Mouse (Mus musculus) right cerebral cortex, postnatal 10 days (tissue): ENCODE measurements around the gene Gdap1l1.
"Not testable (repeated sequence)": the region's sequence is repeated elsewhere in the genome, so short reads cannot be mapped to it uniquely, and the experiment has no call there.

ENCODE experiments used
- DNase-seq, 2 experiments: peaks; one replicate each; pipeline ENCODE4 v3.0.0; 2021; ENCODE audit warnings: low spot score in 2 of 2

Gene Gdap1l1

DNA sequence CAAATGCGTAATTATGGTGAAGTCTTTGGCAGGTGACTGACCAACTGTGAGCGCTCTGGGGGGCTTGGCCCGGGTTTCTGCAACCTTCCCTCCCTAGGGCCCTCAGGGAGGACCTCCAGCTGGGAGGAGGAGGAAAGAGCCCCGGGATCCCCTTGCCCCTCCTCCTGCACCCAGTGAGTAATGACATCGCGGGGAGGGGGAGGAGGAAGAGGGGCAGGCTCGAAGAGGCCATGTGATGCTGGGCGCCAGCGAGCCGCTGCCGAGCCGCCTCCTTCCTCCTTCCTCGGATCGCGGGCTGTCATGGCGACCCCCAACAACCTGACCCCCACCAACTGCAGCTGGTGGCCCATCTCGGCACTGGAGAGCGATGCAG lies at the start of gene Gdap1l1:
Gdap1l1 (plus strand) TSS at position 231 of the 373 bp plus-strand sequence.
- peak; percentile 89 to 92 for DNase-seq

DNA sequence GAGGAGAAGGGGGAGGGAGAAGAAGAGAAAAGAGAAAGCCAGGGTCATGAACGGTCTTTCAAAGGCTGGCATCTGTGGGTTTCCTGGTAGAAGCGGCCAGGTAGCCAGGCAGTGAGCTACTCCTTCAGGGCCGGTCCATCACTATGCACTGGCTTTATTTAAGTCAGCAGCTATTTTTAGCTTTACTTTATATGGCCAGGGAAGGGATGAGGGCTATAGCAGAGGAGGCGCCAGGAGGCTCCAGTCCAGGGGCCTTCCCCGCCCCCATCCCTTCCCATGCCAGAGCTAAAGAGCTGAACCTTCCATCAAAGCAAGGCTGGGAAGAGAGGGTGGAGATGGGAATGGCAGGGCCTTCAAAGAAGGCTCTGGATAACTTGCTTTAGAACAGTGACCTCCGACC lies 45.8 kb upstream of the Gdap1l1 start:
- no peak for DNase-seq

GRCm38 (mm10) chr2:163393241-163393640 lies 45.0 kb upstream of the Gdap1l1 start:
- no peak for DNase-seq

GRCm38 (mm10) chr2:163393976-163394375 lies 44.3 kb upstream of the Gdap1l1 start:
- DNase-seq, result no peak

DNA sequence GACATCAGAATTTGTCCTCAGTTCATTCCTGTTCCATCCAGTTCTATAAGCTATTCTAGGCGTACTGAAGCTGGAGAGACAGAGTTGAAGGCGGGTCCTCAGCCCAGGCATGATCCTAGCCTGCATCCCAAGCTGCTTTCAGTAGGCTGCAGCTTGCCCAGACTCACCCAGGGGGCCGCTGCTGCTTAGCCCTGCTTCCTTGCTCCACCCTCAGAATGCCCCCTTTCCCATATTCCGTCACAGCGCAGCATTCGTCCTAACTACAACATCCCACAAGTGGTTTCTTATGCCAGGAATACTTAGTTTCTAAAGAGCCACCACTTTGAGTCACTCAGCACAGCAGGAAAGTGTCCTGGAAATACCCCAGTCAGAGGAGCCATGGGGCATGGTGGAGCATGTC lies 43.3 kb upstream of the Gdap1l1 start:
- no peak for DNase-seq

DNA sequence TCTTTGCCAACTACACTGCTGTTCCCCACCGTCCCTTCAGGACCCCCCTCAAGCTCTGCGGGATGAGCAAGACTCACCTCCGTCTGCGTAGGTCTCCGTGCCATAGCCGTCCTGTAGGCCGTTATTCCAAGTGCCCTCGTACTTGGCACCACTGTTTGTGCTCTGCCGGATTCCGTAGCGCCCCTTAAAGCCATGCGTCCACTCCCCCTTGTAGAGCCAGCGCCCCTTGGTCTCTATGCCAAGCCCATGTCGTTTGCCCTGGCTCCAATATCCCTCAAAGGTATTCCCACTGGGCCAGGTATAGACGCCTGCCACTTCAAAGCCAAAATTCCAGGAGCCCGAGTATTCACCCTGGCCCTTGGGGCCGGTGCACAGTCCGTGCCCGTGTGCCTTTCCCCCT lies 41.2 kb upstream of the Gdap1l1 start:
- DNase-seq, result no peak

GRCm38 (mm10) chr2:163397905-163398304 lies 40.4 kb upstream of the Gdap1l1 start, which contains the start of gene Jph2:
Gene Jph2 (minus strand): TSS chr2:163397993.
- no peak for DNase-seq

- no peak for DNase-seq
Measured at GRCm38 (mm10) chr2:163398770-163399169, 39.5 kb upstream of the Gdap1l1 start.

- DNase-seq, result no peak
Measured at GRCm38 (mm10) chr2:163399222-163399621, 39.1 kb upstream of the Gdap1l1 start.

DNA sequence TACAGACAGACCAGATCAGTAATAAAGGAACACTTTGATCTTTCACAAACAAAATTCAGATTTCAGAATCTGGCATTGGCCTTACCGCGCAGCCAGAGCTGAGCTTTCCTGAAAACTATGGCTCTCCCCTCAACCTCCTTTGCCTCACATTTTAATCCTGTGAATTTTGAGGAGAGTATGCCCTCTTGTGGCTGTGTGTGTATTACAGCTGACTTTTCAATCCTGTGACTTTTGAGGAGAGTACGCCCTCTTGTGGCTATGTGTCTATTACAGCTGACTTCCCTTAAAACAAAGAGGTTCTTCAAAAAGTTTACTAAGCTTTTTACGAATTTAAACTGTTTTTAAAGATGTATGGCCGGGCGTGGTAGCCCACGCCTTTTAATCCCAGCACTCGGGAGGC lies 37.1 kb upstream of the Gdap1l1 start:
- DNase-seq, result peak; percentile 75 to 84

- no peak for DNase-seq
Measured at GRCm38 (mm10) chr2:163404037-163404815, 34.0 kb upstream of the Gdap1l1 start.

- no peak for DNase-seq
Measured at GRCm38 (mm10) chr2:163410211-163410610, 28.1 kb upstream of the Gdap1l1 start.

- not testable (repeated sequence) for DNase-seq
Measured at GRCm38 (mm10) chr2:163411344-163411743, 26.9 kb upstream of the Gdap1l1 start.

DNA sequence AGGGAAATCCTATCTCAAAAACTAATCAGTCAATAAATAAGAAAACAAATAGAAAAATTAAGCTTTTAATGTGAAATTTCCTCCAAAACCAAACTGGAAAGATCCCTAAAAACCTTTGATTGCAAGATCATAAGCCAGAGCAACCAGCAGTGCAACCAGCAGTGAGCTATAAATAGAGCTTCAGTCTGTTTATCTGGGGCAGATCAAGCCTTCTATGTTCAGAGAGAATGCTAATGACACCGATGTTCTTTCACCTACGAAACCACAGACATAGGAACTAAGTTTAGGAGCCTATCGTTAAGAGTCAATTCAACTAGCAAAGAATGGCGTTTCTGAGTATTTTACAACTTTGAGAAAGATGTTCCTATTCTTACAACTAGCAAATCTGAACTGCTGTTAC lies 26.4 kb upstream of the Gdap1l1 start:
- DNase-seq, result no peak

DNA sequence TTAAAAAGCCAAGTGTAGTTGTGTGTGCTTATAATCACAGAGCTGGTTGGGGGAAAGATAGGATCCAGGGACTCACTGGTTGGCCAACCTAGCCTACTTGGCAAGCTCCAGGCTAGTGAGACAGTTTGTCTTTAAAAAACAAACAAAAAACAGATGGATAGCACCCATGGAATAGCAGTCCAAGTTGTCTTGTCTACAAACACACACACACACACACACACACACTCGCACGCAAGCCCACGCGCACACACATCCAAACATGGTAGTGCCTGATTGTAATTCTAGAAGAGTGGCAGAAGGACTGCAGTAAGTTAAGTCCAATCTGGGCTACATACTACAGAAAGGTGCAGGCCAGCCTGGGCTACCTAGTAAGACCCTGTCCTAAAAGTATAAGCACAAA lies 25.9 kb upstream of the Gdap1l1 start:
- no peak for DNase-seq

GRCm38 (mm10) chr2:163412846-163413590 lies 25.3 kb upstream of the Gdap1l1 start:
- DNase-seq, result no peak

DNA sequence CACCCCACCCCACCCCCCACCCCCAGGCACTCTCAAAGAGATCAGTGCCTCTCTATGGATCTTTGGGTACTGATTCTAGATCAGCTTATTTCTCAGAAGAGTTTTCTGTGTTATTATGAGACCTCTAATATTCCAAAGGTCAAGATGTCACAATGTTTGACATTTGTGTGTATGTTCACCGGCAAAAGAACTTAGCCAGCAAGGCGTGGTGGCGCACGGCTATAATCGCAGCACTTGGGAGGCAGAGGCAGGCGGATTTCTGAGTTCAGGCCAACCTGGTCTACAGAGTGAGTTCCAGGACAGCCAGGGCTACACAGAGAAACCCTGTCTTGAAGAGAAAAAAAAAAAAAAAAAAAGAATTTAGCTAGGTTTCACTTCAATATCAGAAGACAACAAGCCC lies 21.2 kb upstream of the Gdap1l1 start:
- DNase-seq, result no peak

DNA sequence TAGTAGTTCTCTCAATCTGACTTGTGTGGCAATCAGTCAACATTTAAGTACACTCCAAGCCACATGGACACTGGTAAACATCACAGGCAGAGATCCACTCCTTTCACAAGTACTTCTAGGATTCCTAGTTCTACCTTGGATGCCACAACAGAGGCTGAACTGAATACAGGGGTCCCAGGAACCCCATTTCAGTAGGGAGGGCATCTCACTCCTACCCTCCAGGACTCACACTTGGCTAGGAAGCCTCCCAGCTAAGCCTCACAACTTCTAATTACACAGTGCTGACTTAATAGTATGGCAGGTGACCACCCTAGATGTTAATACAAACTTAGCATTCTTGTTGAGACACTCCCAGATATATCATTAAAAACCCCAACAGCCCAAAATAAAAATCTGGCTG lies 20.4 kb upstream of the Gdap1l1 start:
- DNase-seq, result no peak

DNA sequence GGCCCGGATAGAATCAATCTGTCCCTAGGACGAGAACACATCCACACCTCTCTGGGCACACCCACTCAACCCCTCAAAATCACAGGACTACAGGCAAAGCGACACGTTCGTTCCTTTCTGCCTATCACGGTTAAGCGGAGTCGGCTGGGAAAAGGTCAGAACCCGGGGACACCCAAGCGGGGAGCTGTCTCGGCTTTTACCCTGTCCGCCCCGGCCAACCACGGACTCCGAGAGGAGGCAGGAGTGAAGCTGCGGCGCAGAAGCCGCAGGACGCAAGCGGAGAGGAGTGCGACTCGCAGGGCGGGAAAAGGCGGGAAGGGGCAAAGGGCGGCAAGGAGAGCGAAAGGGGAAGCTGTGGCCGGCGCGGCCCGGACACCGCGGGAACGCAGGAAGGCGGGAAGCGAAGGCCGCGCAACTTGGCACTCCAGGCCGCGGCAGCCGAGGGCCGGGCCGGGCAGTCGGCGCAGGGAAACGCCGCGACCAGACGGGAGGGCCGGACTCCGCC lies 19.4 kb upstream of the Gdap1l1 start:
- DNase-seq, result peak; percentile 61 to 62

GRCm38 (mm10) chr2:163419346-163420045 lies 18.8 kb upstream of the Gdap1l1 start:
- DNase-seq, result peak; percentile 100

DNA sequence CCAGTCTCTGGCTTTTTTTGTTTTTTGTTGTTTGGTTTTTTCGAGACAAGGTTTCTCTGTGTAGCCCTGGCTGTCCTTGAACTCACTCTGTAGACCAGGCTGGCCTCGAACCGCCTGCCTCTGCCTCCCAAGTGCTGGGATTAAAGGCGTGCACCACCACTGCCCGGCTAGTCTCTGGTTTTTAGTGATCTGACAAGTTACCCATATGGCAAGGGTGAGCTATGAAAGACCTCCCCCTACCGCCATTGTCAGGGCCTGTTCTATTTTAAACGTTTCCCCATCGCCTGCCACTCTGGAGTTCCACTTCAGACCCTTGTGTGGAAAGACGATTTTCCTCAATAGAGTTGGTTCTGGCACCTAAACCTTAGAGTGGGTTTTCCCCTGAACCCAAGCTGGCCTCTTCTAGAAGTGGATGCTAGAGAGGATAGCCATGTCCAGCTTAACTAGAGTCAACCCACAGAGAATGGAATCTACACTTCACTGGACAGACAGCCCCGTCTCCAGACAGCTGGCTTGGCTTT lies 17.9 kb upstream of the Gdap1l1 start:
- DNase-seq, result no peak
